Mouse (Mus musculus) liver, embryonic 16.5 days (tissue): Measurements from ENCODE around the gene Dbnl. TPM values are rescaled to one million over a fixed set of nuclear protein-coding genes. Genes with fewer than 3 reads are reported as not detected.

Source experiments
- ATAC-seq: fragments of 200-750 bp; cut with Nextera tagmentation; 2 replicates; pipeline ENCODE4 v1.8.0; 2017; ENCODE audit warnings: low read depth, mild to moderate bottlenecking, moderate number of reproducible peaks, moderate library complexity
- H3K27ac ChIP-seq: fragments of 300-500 bp; sonication (generic); 2 replicates; pipeline ENCODE4 v1.5.1; 2014; ENCODE audit warnings: mild to moderate bottlenecking, low read length
- H3K27me3 ChIP-seq: fragments of 300-500 bp; sonication (generic); 2 replicates; pipeline ENCODE4 v1.6.1; 2014; ENCODE audit warnings: low read depth, low read length, mixed read lengths; ENCODE audit not compliant: control insufficient read depth, insufficient read depth
- H3K36me3 ChIP-seq: fragments of 300-500 bp; sonication (generic); 2 replicates; pipeline ENCODE4 v1.6.1; 2014; ENCODE audit warnings: mild to moderate bottlenecking; ENCODE audit not compliant: control insufficient read depth, insufficient read depth
- H3K4me1 ChIP-seq: fragments of 300-500 bp; sonication (generic); 2 replicates; pipeline ENCODE4 v1.6.1; 2014; ENCODE audit warnings: low read depth, low read length, mixed read lengths; ENCODE audit not compliant: control insufficient read depth
- H3K4me2 ChIP-seq: fragments of 300-500 bp; sonication (generic); 2 replicates; pipeline ENCODE4 v1.6.1; 2014; ENCODE audit warnings: low read depth, low read length, mixed read lengths
- H3K4me3 ChIP-seq: fragments of 300-500 bp; sonication (generic); 2 replicates; pipeline ENCODE4 v1.5.1; 2014; ENCODE audit warnings: low read depth, mild to moderate bottlenecking, low read length
- H3K9ac ChIP-seq: fragments of 300-500 bp; sonication (generic); 2 replicates; pipeline ENCODE4 v1.6.1; 2014; ENCODE audit warnings: low read depth, low read length
- H3K9me3 ChIP-seq: fragments of 300-500 bp; sonication (generic); replicated peaks from 2 replicates; pipeline ENCODE4 v1.6.1; 2016; ENCODE audit warnings: low read length; ENCODE audit not compliant: control insufficient read depth
- WGBS: fragments of 180-500 bp; shearing (Covaris S2); extraction: QIAGEN DNeasy Blood & Tissue Kit; methylation state at CpG from one replicate; pipeline ENCODE4 v1.1.7; 2014; ENCODE audit not compliant: insufficient replicate concordance; 5-methylcytosine and 5-hydroxymethylcytosine counted together
- polyA plus RNA-seq: library from polyadenylated mRNA; unstranded; fragments of >200 nt; fragmentation: Nextera tagmentation; extraction: Ambion mirVana; gene quantifications from 2 replicates; pipeline ENCODE4 v1.2.1, GENCODE M21; 2015

Dbnl gene
- polyA plus RNA-seq, 1 experiment from 2014 or later: 43.9 TPM

- no peak for ATAC-seq
- WGBS: 41% methylated on average over 5 of the region's 5 CpGs
Observed at GRCm38 (mm10) chr11:5850452-5850851, 62.2 kb downstream of the Dbnl start.

More at GRCm38 (mm10) chr11:5850452-5850851, 62.2 kb downstream of the Dbnl start:
- H3K36me3 ChIP-seq: no peaks in the 10 kb centered on the region
- no peak overlapping the region for H3K9ac ChIP-seq
- H3K4me1 ChIP-seq: no peaks in the 10 kb centered on the region
- no peak overlapping the region for H3K27ac ChIP-seq
- H3K4me3 ChIP-seq: no peak overlapping the region
- no peaks in the 10 kb centered on the region for H3K9me3 ChIP-seq
- H3K4me2 ChIP-seq: no peak overlapping the region
- no peaks in the 10 kb centered on the region for H3K27me3 ChIP-seq

Other genes starting within 250 kb of the Dbnl start
- 6.8 and 7.5 TPM in 2 replicates for gene Ccdc117, start 246.3 kb upstream of the Dbnl start, polyA plus RNA-seq
- gene Ankrd36, start 218.8 kb upstream of the Dbnl start, polyA plus RNA-seq: 1.9 and 2.5 TPM in 2 replicates
- 85.2 and 88.3 TPM in 2 replicates for gene Mrps24, start 72.8 kb upstream of the Dbnl start, polyA plus RNA-seq
- gene Urgcp, start 26.1 kb upstream of the Dbnl start, polyA plus RNA-seq: 8.4 and 9.4 TPM in 2 replicates
- gene Pgam2, start 15.2 kb downstream of the Dbnl start, polyA plus RNA-seq: 7.7 and 15.3 TPM in 2 replicates
- gene Polm, start 49.5 kb downstream of the Dbnl start, polyA plus RNA-seq: 1.9 and 2.0 TPM in 2 replicates
- 8.3 and 9.7 TPM in 2 replicates for gene Aebp1, start 73.5 kb downstream of the Dbnl start, polyA plus RNA-seq
- 51.8 and 52.5 TPM in 2 replicates for gene Pold2, start 89.8 kb downstream of the Dbnl start, polyA plus RNA-seq
- gene Myl7, start 110.3 kb downstream of the Dbnl start, polyA plus RNA-seq: 4.3 and 4.8 TPM in 2 replicates
- gene Gck, start 161.6 kb downstream of the Dbnl start, polyA plus RNA-seq: 0.48 and 0.57 TPM in 2 replicates
- 16.8 and 17.7 TPM in 2 replicates for gene Ykt6, start 167.2 kb downstream of the Dbnl start, polyA plus RNA-seq